Mouse (Mus musculus) ES-Bruce4 (cell line): ENCODE measurements around the gene Soat2.

Source experiments
- CTCF ChIP-seq: IDR thresholded peaks from one replicate; pipeline ENCODE4 v1.8.1; 2011; ENCODE audit warnings: low read depth, low read length
- EP300 ChIP-seq: IDR thresholded peaks from 2 replicates; pipeline ENCODE4 v1.6.1; 2011; ENCODE audit warnings: low read depth, low read length; ENCODE audit not compliant: insufficient read depth

DNA sequence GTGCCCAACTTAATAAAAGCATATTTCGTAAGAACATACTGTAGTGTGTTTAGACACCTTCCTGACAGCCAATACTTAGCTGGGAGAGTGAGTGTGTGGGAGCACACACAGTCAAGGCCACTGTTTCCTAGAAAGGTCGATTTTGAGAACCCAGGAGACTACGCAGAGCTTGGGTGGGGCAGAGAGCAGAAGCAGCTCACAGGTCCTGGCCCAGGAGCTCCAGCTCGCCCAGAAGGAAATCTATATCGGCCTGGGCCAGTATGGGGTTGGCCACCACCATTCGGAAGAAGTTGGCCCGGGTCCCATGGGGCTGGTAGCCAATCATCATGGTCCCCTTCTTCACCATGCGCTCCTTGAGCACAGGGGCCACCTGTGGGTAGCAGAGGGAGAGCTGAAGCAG is 27.1 kb downstream of the Soat2 start:
- TF ChIP-seq CTCF: no peak
- no peak for TF ChIP-seq EP300
